22 mouse cellular contexts compared by ENCODE assay signal in the genomic region with DNA sequence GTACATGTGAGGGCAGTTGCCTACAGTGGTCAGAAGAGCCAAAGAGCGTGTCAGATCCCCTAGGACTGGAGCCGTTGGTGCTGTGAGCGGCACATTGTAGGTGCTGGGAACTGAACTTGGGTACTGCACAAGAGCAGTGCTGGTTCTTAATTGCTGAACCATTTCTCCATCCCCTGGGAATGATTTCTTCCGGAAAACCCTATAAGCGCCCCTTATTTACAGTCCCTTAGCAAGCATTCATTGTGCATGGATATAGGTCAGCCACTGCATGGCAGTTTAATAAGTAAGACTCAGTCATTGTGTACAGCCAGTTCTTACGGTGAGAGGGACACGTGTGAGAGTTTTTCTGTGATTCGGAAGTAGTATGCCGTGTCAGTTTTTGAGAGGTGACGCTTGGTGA. TPM values are rescaled to one million over a fixed set of nuclear protein-coding genes. Genes with fewer than 3 reads are reported as not detected.
DNase-seq lines count a peak whose midpoint lies in the region; ATAC-seq and TF ChIP-seq lines count a peak whose summit lies in the region.
"Had no signal": no experiment of that assay in that cellular context is flagged by ENCODE, and none has a peak within 500 bp of the region (broad histone marks: within the 10 kb centered on the region; RNA-seq: fewer than 3 reads in every experiment).

No protein-coding gene starts in this region.

- peaks cover 22% of the 10 kb centered on the region for H3K79me2 ChIP-seq in myocyte (ENCODE audit: control insufficient read depth, insufficient read depth)

- H3K36me3 ChIP-seq in liver, embryonic 12.5 days, result no peaks in the 10 kb centered on the region; the same call in 1 of the 2 replicates
- no peaks in the 10 kb centered on the region for H3K36me3 ChIP-seq in liver, embryonic 11.5 days (ENCODE audit: control insufficient read depth, insufficient read depth, low read length)
- no peaks in the 10 kb centered on the region for H3K36me3 ChIP-seq in midbrain, embryonic 13.5 days
- H3K36me3 ChIP-seq in midbrain, postnatal 0 days (ENCODE audit: insufficient read depth, low read length), result no peaks in the 10 kb centered on the region
- H3K36me3 ChIP-seq in myocyte (ENCODE audit: control insufficient read depth, insufficient read depth), result no peaks in the 10 kb centered on the region
- no peaks in the 10 kb centered on the region for H3K36me3 ChIP-seq in hindbrain, embryonic 12.5 days
- H3K36me3 ChIP-seq: forebrain, embryonic 15.5 days; hindbrain, embryonic 15.5 days had no signal

- no peak overlapping the region for H3ac ChIP-seq in myocyte (ENCODE audit: control insufficient read depth, insufficient read length)

- no peak overlapping the region for H3K27ac ChIP-seq in liver, embryonic 12.5 days
- H3K27ac ChIP-seq in liver, embryonic 11.5 days (ENCODE audit: low read depth, low read length), result no peak overlapping the region
- H3K27ac ChIP-seq in midbrain, embryonic 13.5 days, result no peak overlapping the region
- no peak overlapping the region for H3K27ac ChIP-seq in midbrain, postnatal 0 days (ENCODE audit: low read depth, low read length)
- no peak overlapping the region for H3K27ac ChIP-seq in cortical plate, adult 2 months (ENCODE audit: insufficient read depth, low read length)
- H3K27ac ChIP-seq in hindbrain, embryonic 12.5 days, result no peak overlapping the region
- H3K27ac ChIP-seq: forebrain, embryonic 15.5 days; hindbrain, embryonic 15.5 days had no signal

- no peak overlapping the region for H3K4me3 ChIP-seq in liver, embryonic 12.5 days
- H3K4me3 ChIP-seq in liver, embryonic 11.5 days (ENCODE audit: low read depth, low read length), result no peak overlapping the region
- H3K4me3 ChIP-seq in midbrain, embryonic 13.5 days (replicated peaks), result no peak overlapping the region
- H3K4me3 ChIP-seq in midbrain, postnatal 0 days (ENCODE audit: low read depth, low read length), result no peak overlapping the region
- H3K4me3 ChIP-seq in cortical plate, adult 2 months (ENCODE audit: insufficient read depth, low read length), result peak overlapping the region; percentile 75; the same call in 1 of the 2 replicates
- peak overlapping the region; percentile 49 for H3K4me3 ChIP-seq in myocyte
- H3K4me3 ChIP-seq in hindbrain, embryonic 12.5 days, result no peak overlapping the region

- no peak for ATAC-seq in liver, embryonic 12.5 days
- no peak for ATAC-seq in liver, embryonic 11.5 days (replicated peaks; ENCODE audit: low FRiP score)
- no peak for ATAC-seq in midbrain, embryonic 13.5 days
- no peak for ATAC-seq in midbrain, postnatal 0 days (ENCODE audit: low FRiP score)
- no peak for ATAC-seq in hindbrain, embryonic 12.5 days (ENCODE audit: low FRiP score)
- ATAC-seq: forebrain, embryonic 15.5 days; midbrain, embryonic 16.5 days had no signal

- WGBS in liver, embryonic 12.5 days (ENCODE audit: insufficient replicate concordance), result 89% methylated on average over 10 of the region's 10 CpGs
- 93% methylated on average over 10 of the region's 10 CpGs for WGBS in liver, embryonic 11.5 days
- 94% methylated on average over 10 of the region's 10 CpGs for WGBS in midbrain, embryonic 13.5 days
- 94% methylated on average over 10 of the region's 10 CpGs for WGBS in midbrain, postnatal 0 days
- 94% methylated on average over 10 of the region's 10 CpGs for WGBS in hindbrain, embryonic 12.5 days

- no peak overlapping the region for H3K9ac ChIP-seq in liver, embryonic 12.5 days
- no peak overlapping the region for H3K9ac ChIP-seq in liver, embryonic 11.5 days (ENCODE audit: low read depth, low read length)
- no peak overlapping the region for H3K9ac ChIP-seq in midbrain, embryonic 13.5 days (replicated peaks)
- no peak overlapping the region for H3K9ac ChIP-seq in midbrain, postnatal 0 days (replicated peaks; ENCODE audit: low read length, poor library complexity, severe bottlenecking)
- H3K9ac ChIP-seq in hindbrain, embryonic 12.5 days, result no peak overlapping the region
- H3K9ac ChIP-seq: forebrain, embryonic 15.5 days had no signal

- TF ChIP-seq CTCF in midbrain, postnatal 0 days (IDR thresholded peaks at IDR 0.05), result no peak
- no peak for TF ChIP-seq CTCF in cortical plate, adult 2 months (IDR thresholded peaks at IDR 0.05; ENCODE audit: extremely low read depth, insufficient read depth, low read length)

- peaks cover 20% of the 10 kb centered on the region for H3K4me1 ChIP-seq in liver, embryonic 12.5 days
- peaks cover 10% of the 10 kb centered on the region for H3K4me1 ChIP-seq in liver, embryonic 11.5 days (replicated peaks; ENCODE audit: control insufficient read depth, insufficient read depth, low read length)
- H3K4me1 ChIP-seq in midbrain, embryonic 13.5 days (replicated peaks), result peaks cover 22% of the 10 kb centered on the region
- H3K4me1 ChIP-seq in midbrain, postnatal 0 days (ENCODE audit: insufficient read depth, low read length), result peaks cover 10% of the 10 kb centered on the region
- H3K4me1 ChIP-seq in cortical plate, adult 2 months (ENCODE audit: control insufficient read depth, insufficient read depth, low read length), result peaks cover 11% of the 10 kb centered on the region
- peaks cover 18% of the 10 kb centered on the region for H3K4me1 ChIP-seq in hindbrain, embryonic 12.5 days

- H3K27me3 ChIP-seq in liver, embryonic 12.5 days (replicated peaks), result no peaks in the 10 kb centered on the region
- H3K27me3 ChIP-seq in liver, embryonic 11.5 days (replicated peaks; ENCODE audit: control insufficient read depth, insufficient read depth, low read length), result no peaks in the 10 kb centered on the region
- H3K27me3 ChIP-seq in midbrain, embryonic 13.5 days, result no peaks in the 10 kb centered on the region
- no peaks in the 10 kb centered on the region for H3K27me3 ChIP-seq in midbrain, postnatal 0 days (ENCODE audit: insufficient read depth, low read length)
- H3K27me3 ChIP-seq in myocyte (ENCODE audit: control insufficient read depth, insufficient read depth, insufficient read length), result no peaks in the 10 kb centered on the region
- H3K27me3 ChIP-seq in hindbrain, embryonic 12.5 days, result no peaks in the 10 kb centered on the region
- H3K27me3 ChIP-seq: forebrain, embryonic 15.5 days; hindbrain, embryonic 15.5 days; megakaryocyte, embryonic 14.5 days had no signal

- DNase-seq in liver, embryonic 11.5 days (ENCODE audit: low spot score), result no peak
- no peak for DNase-seq in midbrain, postnatal 0 days (ENCODE audit: low spot score)
- DNase-seq in gastrocnemius, postnatal 25 days, result no peak
- DNase-seq: adrenal gland, postnatal 14 days; cerebellum, adult 2 months; cerebellum, postnatal 25 days; embryo, embryonic 11 days; gastrocnemius, postnatal 14 days; heart, postnatal 4 days; kidney, adult 2 months; kidney, postnatal 10 days; left cerebral cortex, postnatal 4 days; lung, postnatal 14 days had no signal

- H3K9me3 ChIP-seq in liver, embryonic 12.5 days (replicated peaks), result no peaks in the 10 kb centered on the region
- no peaks in the 10 kb centered on the region for H3K9me3 ChIP-seq in liver, embryonic 11.5 days (ENCODE audit: control insufficient read depth, low read length)
- H3K9me3 ChIP-seq in midbrain, embryonic 13.5 days, result no peaks in the 10 kb centered on the region
- no peaks in the 10 kb centered on the region for H3K9me3 ChIP-seq in midbrain, postnatal 0 days (ENCODE audit: low read length)
- H3K9me3 ChIP-seq in hindbrain, embryonic 12.5 days (replicated peaks), result no peaks in the 10 kb centered on the region
- H3K9me3 ChIP-seq: forebrain, embryonic 15.5 days; hindbrain, embryonic 15.5 days; megakaryocyte, embryonic 14.5 days had no signal

- H3K4me2 ChIP-seq in liver, embryonic 12.5 days, result peak overlapping the region; percentile 83
- H3K4me2 ChIP-seq in liver, embryonic 11.5 days, result no peak overlapping the region
- 0 out of 2 replicates have a peak overlapping the region, but pooled peaks have one; percentile 88 for H3K4me2 ChIP-seq in midbrain, embryonic 13.5 days (replicated peaks)
- no peak overlapping the region for H3K4me2 ChIP-seq in midbrain, postnatal 0 days (ENCODE audit: low read depth, low read length, poor library complexity, severe bottlenecking)
- peak overlapping the region; percentile 89 for H3K4me2 ChIP-seq in myocyte (ENCODE audit: low read depth)
- H3K4me2 ChIP-seq in hindbrain, embryonic 12.5 days (replicated peaks), result no peak overlapping the region

- no peak for TF ChIP-seq POLR2A in cortical plate, adult 2 months (IDR thresholded peaks at IDR 0.05; ENCODE audit: extremely low read depth, insufficient read depth, low read length)
- TF ChIP-seq POLR2A in myocyte (IDR thresholded peaks at IDR 0.05; ENCODE audit: insufficient read length, low read depth), result no peak

TF ChIP-seq in myocyte, 11 proteins besides CTCF, POLR2A, EP300 and RAD21 (continues in another document):
- no peak for TF ChIP-seq MYOD1 (IDR thresholded peaks at IDR 0.05; ENCODE audit: control insufficient read depth in 1 of 3, insufficient read length in 2 of 3, low read depth in 2 of 3)
- no peak for TF ChIP-seq MYOG (IDR thresholded peaks at IDR 0.05; ENCODE audit: control insufficient read depth in 1 of 3, insufficient read depth in 1 of 3, insufficient read length in 2 of 3, low read depth in 2 of 3)
- TF ChIP-seq CEBPB (IDR thresholded peaks at IDR 0.05; ENCODE audit: insufficient read depth, poor library complexity, severe bottlenecking), result no peak
- TF ChIP-seq MAX (IDR thresholded peaks at IDR 0.05; ENCODE audit: low read depth), result no peak

RNA-seq across cellular contexts. Expression of a gene that starts 1.8 kb away (rescaled TPM):
- 50.5 and 52.8 TPM in 2 replicates for polyA plus RNA-seq in liver, embryonic 12.5 days (2016; fragmentation: Nextera tagmentation; extraction: Ambion mirVana)
- 62.4 and 70.0 TPM in 2 replicates for polyA plus RNA-seq in liver, embryonic 11.5 days (2014; fragmentation: Nextera tagmentation; extraction: Ambion mirVana)
- polyA plus RNA-seq in midbrain, embryonic 13.5 days (2015; fragmentation: Nextera tagmentation; extraction: Ambion mirVana), result 93.4 and 101 TPM in 2 replicates
- 101 and 121 TPM in 2 replicates for total RNA-seq in midbrain, postnatal 0 days (2014; rRNA removed)
- 73.5 and 83.0 TPM in 2 replicates for polyA plus RNA-seq in midbrain, postnatal 0 days (2015; fragmentation: Nextera tagmentation; extraction: Ambion mirVana)
- 52.4 and 53.0 TPM in 2 replicates for polyA plus RNA-seq in cortical plate, adult 2 months (2012; rRNA removed)
- 39.6 TPM for polyA plus RNA-seq in myocyte (2012; fragmentation: generic; extraction: Trizol)
- 109 and 110 TPM in 2 replicates for polyA plus RNA-seq in hindbrain, embryonic 12.5 days (2016; fragmentation: Nextera tagmentation; extraction: Ambion mirVana)
- total RNA-seq in gastrocnemius, postnatal 25 days (2021), result 10 to 100 TPM; 54.6 to 63.1 TPM

RNA-seq across cellular contexts. Expression of a gene that starts 35.4 kb away (rescaled TPM):
- 12.0 and 14.4 TPM in 2 replicates for polyA plus RNA-seq in liver, embryonic 12.5 days (2016; fragmentation: Nextera tagmentation; extraction: Ambion mirVana)
- 19.6 and 22.9 TPM in 2 replicates for polyA plus RNA-seq in liver, embryonic 11.5 days (2014; fragmentation: Nextera tagmentation; extraction: Ambion mirVana)
- polyA plus RNA-seq in midbrain, embryonic 13.5 days (2015; fragmentation: Nextera tagmentation; extraction: Ambion mirVana), result 87.8 and 101 TPM in 2 replicates
- 105 and 117 TPM in 2 replicates for total RNA-seq in midbrain, postnatal 0 days (2014; rRNA removed)
- polyA plus RNA-seq in midbrain, postnatal 0 days (2015; fragmentation: Nextera tagmentation; extraction: Ambion mirVana), result 62.3 and 68.3 TPM in 2 replicates
- 7.7 and 12.2 TPM in 2 replicates for polyA plus RNA-seq in cortical plate, adult 2 months (2012; rRNA removed)
- 6.1 TPM for polyA plus RNA-seq in myocyte (2012; fragmentation: generic; extraction: Trizol)
- 106 and 111 TPM in 2 replicates for polyA plus RNA-seq in hindbrain, embryonic 12.5 days (2016; fragmentation: Nextera tagmentation; extraction: Ambion mirVana)
- 1 to 10 TPM; 2.7 to 4.1 TPM for total RNA-seq in gastrocnemius, postnatal 25 days (2021)

Comparison
In these comparisons a context has a peak if more than half of its experiments do, and no peak if none do; other contexts are left out.
1. H3K4me2 ChIP-seq: peak in liver, embryonic 12.5 days (single experiment), midbrain, embryonic 13.5 days (single experiment) and myocyte (single experiment); none in liver, embryonic 11.5 days (single experiment), midbrain, postnatal 0 days (single experiment) and hindbrain, embryonic 12.5 days (single experiment).
2. H3K4me3 ChIP-seq: peak in cortical plate, adult 2 months (single experiment) and myocyte (single experiment); none in liver, embryonic 12.5 days (single experiment), liver, embryonic 11.5 days (single experiment), midbrain, embryonic 13.5 days (single experiment), midbrain, postnatal 0 days (single experiment) and hindbrain, embryonic 12.5 days (single experiment).